Comparison of ENCODE assay signal across 9 mouse cellular contexts in the genomic region with DNA sequence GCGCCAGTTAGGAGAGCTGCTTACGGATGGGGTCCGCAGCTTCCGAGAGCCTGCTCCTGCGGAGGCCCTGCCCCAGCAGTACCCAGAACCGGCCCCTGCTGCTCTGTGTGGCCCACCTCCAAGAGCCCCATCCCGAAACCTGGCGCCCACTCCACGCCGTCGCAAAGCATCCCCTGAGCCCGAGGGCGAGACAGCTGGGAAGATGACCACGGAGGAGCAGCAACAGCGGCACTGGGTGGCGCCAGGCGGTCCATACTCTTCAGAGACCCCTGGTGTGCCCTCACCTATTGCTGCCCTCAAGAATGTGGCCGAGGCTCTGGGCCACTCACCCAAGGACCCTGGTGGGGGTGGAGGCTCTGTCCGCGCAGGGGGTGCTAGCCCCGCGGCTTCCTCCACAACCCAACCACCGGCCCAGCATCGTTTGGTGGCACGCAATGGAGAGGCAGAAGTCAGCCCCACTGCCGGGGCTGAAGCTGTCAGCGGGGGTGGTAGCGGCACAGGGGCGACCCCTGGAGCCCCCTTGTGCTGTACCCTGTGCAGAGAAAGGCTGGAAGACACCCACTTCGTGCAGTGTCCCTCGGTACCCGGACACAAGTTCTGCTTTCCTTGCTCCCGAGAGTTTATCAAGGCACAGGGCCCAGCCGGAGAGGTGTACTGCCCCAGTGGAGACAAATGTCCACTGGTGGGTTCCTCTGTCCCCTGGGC. TPM values are rescaled to one million over a fixed set of nuclear protein-coding genes. Genes with fewer than 3 reads are reported as not detected.
DNase-seq lines count a peak whose midpoint lies in the region; ATAC-seq lines count a peak whose summit lies in the region.
"Had no signal": no experiment of that assay in that cellular context is flagged by ENCODE, and none has a peak within 500 bp of the region (broad histone marks: within the 10 kb centered on the region; RNA-seq: fewer than 3 reads in every experiment).

No protein-coding gene starts in this region.

- peaks cover 76% of the 10 kb centered on the region for H3K4me1 ChIP-seq in megakaryocyte, embryonic 14.5 days
- H3K4me1 ChIP-seq in liver, embryonic 12.5 days = peaks cover 69% of the 10 kb centered on the region

- peaks cover 26% of the 10 kb centered on the region for H3K36me3 ChIP-seq in megakaryocyte, embryonic 14.5 days (replicated peaks; ENCODE audit: low read length)
- H3K36me3 ChIP-seq in liver, embryonic 12.5 days = peaks cover 26% of the 10 kb centered on the region

- no peak overlapping the region for H3K27ac ChIP-seq in liver, embryonic 12.5 days

- H3K4me2 ChIP-seq in liver, embryonic 12.5 days = peak overlapping the region; percentile 99

- DNase-seq in cerebellum, adult 11-12 months = peak; percentile 79
- DNase-seq in cerebellum, postnatal 36 days = no peak
- no peak for DNase-seq in c-Kit-positive CD71-positive TER-119-positive erythroid progenitor cells, embryonic 14.5 days (ENCODE audit: low spot score)
- no peak for DNase-seq in retina, embryonic 14.5 days (ENCODE audit: low spot score)

- WGBS in liver, embryonic 12.5 days (ENCODE audit: insufficient replicate concordance) = 75% methylated on average over 34 of the region's 34 CpGs

- no peaks in the 10 kb centered on the region for H3K27me3 ChIP-seq in megakaryocyte, embryonic 14.5 days (replicated peaks)
- no peaks in the 10 kb centered on the region for H3K27me3 ChIP-seq in liver, embryonic 12.5 days (replicated peaks)

- H3K4me3 ChIP-seq in megakaryocyte, embryonic 14.5 days (replicated peaks) = peak overlapping the region; percentile 59
- peak overlapping the region; percentile 83 for H3K4me3 ChIP-seq in liver, embryonic 12.5 days

- no peaks in the 10 kb centered on the region for H3K9me3 ChIP-seq in megakaryocyte, embryonic 14.5 days
- no peaks in the 10 kb centered on the region for H3K9me3 ChIP-seq in liver, embryonic 12.5 days (replicated peaks)

- peak overlapping the region; percentile 89 for H3K9ac ChIP-seq in liver, embryonic 12.5 days

- no peak for ATAC-seq in megakaryocyte, adult 5-6 weeks (ENCODE audit: poor library complexity, severe bottlenecking)
- ATAC-seq in liver, embryonic 12.5 days = no peak
- ATAC-seq in granulocyte monocyte progenitor cell, adult 5-6 weeks (replicated peaks; ENCODE audit: poor library complexity, severe bottlenecking) = no peak

RNA-seq across cellular contexts. Expression of a gene that starts 1.7 kb away (rescaled TPM):
- 53.2 and 120 TPM in 2 replicates for polyA plus RNA-seq in megakaryocyte, embryonic 14.5 days (2012; ENCODE audit: insufficient read depth, low replicate concordance)
- 11.4 and 14.5 TPM in 2 replicates for total RNA-seq in megakaryocyte, adult 5-6 weeks (2015)
- 6.9 and 8.2 TPM in 2 replicates for total RNA-seq in megakaryocyte, adult 5-6 weeks (2017)
- 20.1 and 22.3 TPM in 2 replicates for polyA plus RNA-seq in liver, embryonic 12.5 days (2016; fragmentation: Nextera tagmentation; extraction: Ambion mirVana)
- 14.5 and 24.3 TPM in 2 replicates for total RNA-seq in granulocyte monocyte progenitor cell, adult 5-6 weeks (2014; fragmentation: Nextera tagmentation)
- total RNA-seq in granulocyte monocyte progenitor cell, adult 5-6 weeks (2017) = 8.4 and 17.5 TPM in 2 replicates

RNA-seq across cellular contexts. Expression of a gene that starts 14.5 kb away (rescaled TPM):
- 2.5 and 6.7 TPM in 2 replicates for polyA plus RNA-seq in megakaryocyte, embryonic 14.5 days (2012; ENCODE audit: insufficient read depth, low replicate concordance)
- 0.25 TPM in 1 of 2 replicates, not detected in the other for total RNA-seq in megakaryocyte, adult 5-6 weeks (2015)
- total RNA-seq in megakaryocyte, adult 5-6 weeks (2017) = 0.15 and 0.24 TPM in 2 replicates
- 1.3 and 1.7 TPM in 2 replicates for polyA plus RNA-seq in liver, embryonic 12.5 days (2016; fragmentation: Nextera tagmentation; extraction: Ambion mirVana)
- total RNA-seq in granulocyte monocyte progenitor cell, adult 5-6 weeks (2014; fragmentation: Nextera tagmentation) = not detected in 2 replicates
- total RNA-seq in granulocyte monocyte progenitor cell, adult 5-6 weeks (2017) = 0.82 TPM in 1 of 2 replicates, not detected in the other

RNA-seq across cellular contexts. Expression of a gene that starts 17.8 kb away (rescaled TPM):
- not detected in 2 replicates for polyA plus RNA-seq in megakaryocyte, embryonic 14.5 days (2012; ENCODE audit: insufficient read depth, low replicate concordance)
- total RNA-seq in megakaryocyte, adult 5-6 weeks (2015) = not detected in 2 replicates
- total RNA-seq in megakaryocyte, adult 5-6 weeks (2017) = not detected in 2 replicates
- 25.3 and 26.6 TPM in 2 replicates for polyA plus RNA-seq in liver, embryonic 12.5 days (2016; fragmentation: Nextera tagmentation; extraction: Ambion mirVana)
- total RNA-seq in granulocyte monocyte progenitor cell, adult 5-6 weeks (2014; fragmentation: Nextera tagmentation) = not detected in 2 replicates
- not detected in 2 replicates for total RNA-seq in granulocyte monocyte progenitor cell, adult 5-6 weeks (2017)
- total RNA-seq: layer of hippocampus, postnatal 14 days had no signal

RNA-seq across cellular contexts. Expression of a gene that starts 18.4 kb away (rescaled TPM):
- not detected in 2 replicates for polyA plus RNA-seq in megakaryocyte, embryonic 14.5 days (2012; ENCODE audit: insufficient read depth, low replicate concordance)
- not detected in 2 replicates for total RNA-seq in megakaryocyte, adult 5-6 weeks (2015)
- not detected in 2 replicates for total RNA-seq in megakaryocyte, adult 5-6 weeks (2017)
- not detected in 2 replicates for polyA plus RNA-seq in liver, embryonic 12.5 days (2016; fragmentation: Nextera tagmentation; extraction: Ambion mirVana)
- total RNA-seq in granulocyte monocyte progenitor cell, adult 5-6 weeks (2014; fragmentation: Nextera tagmentation) = not detected in 2 replicates
- total RNA-seq in granulocyte monocyte progenitor cell, adult 5-6 weeks (2017) = not detected in 2 replicates

RNA-seq across cellular contexts. Expression of a gene that starts 18.6 kb away (rescaled TPM):
- polyA plus RNA-seq in megakaryocyte, embryonic 14.5 days (2012; ENCODE audit: insufficient read depth, low replicate concordance) = 176 and 205 TPM in 2 replicates
- 48.4 and 54.7 TPM in 2 replicates for total RNA-seq in megakaryocyte, adult 5-6 weeks (2015)
- total RNA-seq in megakaryocyte, adult 5-6 weeks (2017) = 26.6 and 30.4 TPM in 2 replicates
- 30.3 and 33.3 TPM in 2 replicates for polyA plus RNA-seq in liver, embryonic 12.5 days (2016; fragmentation: Nextera tagmentation; extraction: Ambion mirVana)
- 79.9 and 98.6 TPM in 2 replicates for total RNA-seq in granulocyte monocyte progenitor cell, adult 5-6 weeks (2014; fragmentation: Nextera tagmentation)
- 38.5 and 46.7 TPM in 2 replicates for total RNA-seq in granulocyte monocyte progenitor cell, adult 5-6 weeks (2017)
